Mouse (Mus musculus) embryonic fibroblast, embryonic 13.5 days (primary cell): ENCODE data around the gene Ccm2.

Experiments used
- CTCF ChIP-seq: IDR thresholded peaks from 2 replicates; pipeline ENCODE4 v1.5.1; 2011; ENCODE audit warnings: mild to moderate bottlenecking, control low read depth, low read length, moderate library complexity, borderline replicate concordance; ENCODE audit not compliant: insufficient read depth
- POLR2A ChIP-seq: IDR thresholded peaks from 2 replicates; pipeline ENCODE4 v1.6.1; 2011; ENCODE audit warnings: low read depth, mild to moderate bottlenecking, control low read depth, low read length, moderate library complexity

DNA sequence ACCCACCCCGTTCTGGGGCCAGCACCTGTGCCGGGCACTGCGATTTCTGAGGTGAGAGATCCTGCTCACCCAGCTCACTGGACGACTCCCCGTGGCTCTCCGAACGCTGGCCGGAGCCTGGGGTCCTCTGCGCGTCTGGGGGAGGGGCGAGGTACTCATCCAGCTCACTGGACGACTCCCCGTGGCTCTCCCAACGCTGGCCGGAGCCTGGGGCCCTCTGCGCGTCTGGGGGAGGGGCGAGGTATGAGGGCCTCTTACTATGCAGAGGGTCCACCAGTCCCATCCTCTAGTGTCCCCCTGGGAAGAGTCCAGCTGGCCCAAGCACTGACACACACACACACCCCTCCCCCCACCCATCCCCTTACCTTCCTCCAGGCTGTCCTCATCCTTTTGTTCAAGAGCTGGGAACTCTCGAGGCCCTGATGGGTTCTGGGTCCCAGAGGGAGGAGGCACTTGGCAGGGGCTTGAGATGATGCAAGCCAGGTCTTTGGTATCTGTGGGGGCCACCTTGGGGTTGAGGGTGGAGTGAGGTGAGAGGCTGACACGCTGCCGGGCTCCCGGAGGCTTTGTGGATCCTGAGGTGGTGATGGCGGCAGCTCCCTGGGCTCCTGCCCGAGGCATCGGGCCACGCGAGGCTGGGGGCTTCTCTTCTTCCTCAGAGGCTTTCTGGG lies 52.5 kb downstream of the Ccm2 start:
- TF ChIP-seq CTCF, result no peak
- TF ChIP-seq POLR2A, result no peak
